Mouse (Mus musculus) spleen, adult 2 months (tissue): ENCODE data around the gene Col4a5. TPM values are rescaled to one million over a fixed set of nuclear protein-coding genes. Genes with fewer than 3 reads are reported as not detected.

Experiments used
- DNase-seq, 2 experiments: peaks; one replicate each; pipeline versions ENCODE4 v3.0.0 to v3.0.0-alpha.2; 2012 to 2021; ENCODE audit warnings: low spot score in 2 of 2, low read depth in 1 of 2
- H3K27ac ChIP-seq: fragments of 200-500 bp; 2 replicates; pipeline ENCODE4 v1.5.1; 2012; ENCODE audit warnings: low read length, inconsistent platforms; ENCODE audit not compliant: insufficient read depth
- H3K27me3 ChIP-seq: fragments of 200-500 bp; 2 replicates; pipeline ENCODE4 v1.6.1; 2012; ENCODE audit warnings: mild to moderate bottlenecking, moderate library complexity, low read length, inconsistent platforms; ENCODE audit not compliant: control insufficient read depth, insufficient read depth
- H3K36me3 ChIP-seq: fragments of 200-500 bp; 2 replicates; pipeline ENCODE4 v1.6.1; 2012; ENCODE audit warnings: mild to moderate bottlenecking, low read length, inconsistent platforms; ENCODE audit not compliant: control insufficient read depth, insufficient read depth
- H3K4me1 ChIP-seq: fragments of 200-500 bp; 2 replicates; pipeline ENCODE4 v1.6.1; 2011; ENCODE audit warnings: inconsistent platforms; ENCODE audit not compliant: control insufficient read depth, insufficient read depth, insufficient read length
- H3K4me3 ChIP-seq: fragments of 200-500 bp; 2 replicates; pipeline ENCODE4 v1.5.1; 2011; ENCODE audit warnings: mild to moderate bottlenecking, inconsistent platforms; ENCODE audit not compliant: insufficient read depth, insufficient read length; ENCODE audit errors: extremely low read depth
- CTCF ChIP-seq: fragments of 200-500 bp; IDR thresholded peaks from 2 replicates; pipeline ENCODE4 v1.5.1; 2011; ENCODE audit warnings: mild to moderate bottlenecking, inconsistent platforms; ENCODE audit not compliant: insufficient read depth, insufficient read length, insufficient replicate concordance; ENCODE audit errors: extremely low read depth
- POLR2A ChIP-seq: fragments of 200-500 bp; IDR thresholded peaks from 2 replicates; pipeline ENCODE4 v1.6.1; 2011; ENCODE audit warnings: low read depth, low read length, inconsistent platforms
- WGBS: fragments of 180-500 bp; shearing (Covaris S2); methylation state at CpG from one replicate; pipeline ENCODE4 v1.1.7; 2018; 5-methylcytosine and 5-hydroxymethylcytosine counted together
- polyA plus RNA-seq: library from polyadenylated mRNA; depleted of rRNA; stranded (reverse); fragments of >200 nt; gene quantifications from 2 replicates; pipeline ENCODE4 v1.2.3, GENCODE M21; 2012; rRNA removed

The Col4a5 gene
- polyA plus RNA-seq, 1 experiment: 0.81 TPM

GRCm38 (mm10) chrX:141724937-141725918 lies 250.0 kb downstream of the Col4a5 start, which contains the start of gene Irs4:
Gene Irs4, minus strand, starts transcription at chrX:141725263.
- H3K27ac ChIP-seq: no peak within 1 kb of the TSS
- H3K27me3 ChIP-seq: peaks cover 2% of the 10 kb centered on the region; the same call in 1 of the 2 replicates
- DNase-seq: no peak
- 34% methylated on average over 51 of the region's 51 CpGs for WGBS
- no peak for TF ChIP-seq POLR2A
- no peak for TF ChIP-seq CTCF
- H3K4me1 ChIP-seq: no peaks in the 10 kb centered on the region
- no peak within 1 kb of the TSS for H3K4me3 ChIP-seq
- no peaks in the 10 kb centered on the region for H3K36me3 ChIP-seq

GRCm38 (mm10) chrX:141729570-141729969 lies 254.4 kb downstream of the Col4a5 start:
- WGBS: 85% methylated on average over 5 of the region's 5 CpGs
- Histone ChIP-seq H3K27ac (no peak overlapping the region), H3K4me3 (no peak overlapping the region), H3K27me3 (no peaks in the 10 kb centered on the region), H3K4me1 (no peaks in the 10 kb centered on the region), H3K36me3 (no peaks in the 10 kb centered on the region)
- no peak for DNase-seq
- TF ChIP-seq CTCF: no peak
- TF ChIP-seq POLR2A: no peak

Other genes starting within 250 kb of the Col4a5 start
- gene Col4a6, start 1.3 kb upstream of the Col4a5 start, polyA plus RNA-seq: 0.09 and 0.20 TPM in 2 replicates
- gene Irs4, start 249.9 kb downstream of the Col4a5 start, polyA plus RNA-seq: not detected in 2 replicates